Mouse (Mus musculus): ENCODE results near the gene Sh3bgrl2. TPM values are rescaled to one million over a fixed set of nuclear protein-coding genes. Genes with fewer than 3 reads are reported as not detected.
A peak's percentile ranks its signal among the peaks of the same experiment; 100 is the strongest.

The Sh3bgrl2 gene
- polyA plus RNA-seq, 1 experiment from 2014 or later = 7.0 TPM

GRCm38 (mm10) chr9:83599505-83599904 is 51.4 kb downstream of the Sh3bgrl2 start:
- Histone ChIP-seq H3K9ac (no peak overlapping the region), H3K27me3 (replicated peaks) (no peaks in the 10 kb centered on the region), H3K9me3 (no peaks in the 10 kb centered on the region), H3K27ac (no peak overlapping the region), H3K4me3 (no peak overlapping the region), H3K36me3 (no peaks in the 10 kb centered on the region), H3K4me2 (replicated peaks) (no peak overlapping the region), H3K4me1 (0 out of 2 replicates have a peak, but pooled peaks cover 8% of the 10 kb centered on the region)
- WGBS = 86% methylated on average over 6 of the region's 6 CpGs
- no peak for ATAC-seq (ENCODE audit: low FRiP score, low read depth)

GRCm38 (mm10) chr9:83600286-83601048 is 52.3 kb downstream of the Sh3bgrl2 start:
- WGBS = 71% methylated on average over 10 of the region's 10 CpGs
- Histone ChIP-seq H3K4me3 (no peak overlapping the region), H3K27ac (no peak overlapping the region), H3K4me1 (0 out of 2 replicates have a peak, but pooled peaks cover 8% of the 10 kb centered on the region), H3K27me3 (replicated peaks) (no peaks in the 10 kb centered on the region), H3K4me2 (replicated peaks) (no peak overlapping the region), H3K9ac (no peak overlapping the region), H3K9me3 (no peaks in the 10 kb centered on the region), H3K36me3 (no peaks in the 10 kb centered on the region)
- ATAC-seq (ENCODE audit: low FRiP score, low read depth) = no peak

- ATAC-seq (ENCODE audit: low FRiP score, low read depth) = peak; percentile 35
- Histone ChIP-seq H3K9ac (no peak overlapping the region), H3K27ac (no peak overlapping the region), H3K4me2 (replicated peaks) (no peak overlapping the region), H3K27me3 (replicated peaks) (no peaks in the 10 kb centered on the region), H3K4me3 (no peak overlapping the region), H3K9me3 (no peaks in the 10 kb centered on the region), H3K36me3 (no peaks in the 10 kb centered on the region), H3K4me1 (peaks cover 17% of the 10 kb centered on the region)
- 41% methylated on average over 6 of the region's 6 CpGs for WGBS
These were observed 54.1 kb downstream of the Sh3bgrl2 start for GRCm38 (mm10) chr9:83602176-83602770.

- Histone ChIP-seq H3K4me2 (replicated peaks) (no peak overlapping the region), H3K36me3 (no peaks in the 10 kb centered on the region), H3K27me3 (replicated peaks) (no peaks in the 10 kb centered on the region), H3K9me3 (no peaks in the 10 kb centered on the region), H3K4me1 (peaks cover 17% of the 10 kb centered on the region), H3K4me3 (no peak overlapping the region), H3K9ac (no peak overlapping the region), H3K27ac (no peak overlapping the region)
- WGBS = 58% methylated on average over 2 of the region's 2 CpGs
- ATAC-seq (ENCODE audit: low FRiP score, low read depth) = no peak
These were observed 55.0 kb downstream of the Sh3bgrl2 start for GRCm38 (mm10) chr9:83603159-83603558.

GRCm38 (mm10) chr9:83605886-83606640 is 57.9 kb downstream of the Sh3bgrl2 start:
- H3K9ac ChIP-seq = no peak overlapping the region
- WGBS = 23% methylated on average over 8 of the region's 8 CpGs
- no peak overlapping the region for H3K4me3 ChIP-seq
- H3K27ac ChIP-seq = no peak overlapping the region
- no peaks in the 10 kb centered on the region for H3K27me3 ChIP-seq (replicated peaks)
- H3K4me2 ChIP-seq (replicated peaks) = no peak overlapping the region
- no peaks in the 10 kb centered on the region for H3K36me3 ChIP-seq
- ATAC-seq (ENCODE audit: low FRiP score, low read depth) = 0 out of 2 replicates have a peak, but pooled peaks have one; percentile 25
- no peaks in the 10 kb centered on the region for H3K9me3 ChIP-seq
- H3K4me1 ChIP-seq = peaks cover 12% of the 10 kb centered on the region

- Histone ChIP-seq H3K36me3 (no peaks in the 10 kb centered on the region), H3K4me3 (no peak overlapping the region), H3K27me3 (replicated peaks) (no peaks in the 10 kb centered on the region), H3K9ac (no peak overlapping the region), H3K4me1 (peaks cover 10% of the 10 kb centered on the region), H3K4me2 (replicated peaks) (no peak overlapping the region), H3K27ac (no peak overlapping the region), H3K9me3 (no peaks in the 10 kb centered on the region)
- ATAC-seq (ENCODE audit: low FRiP score, low read depth) = no peak
- WGBS = 72% methylated on average over 1 of the region's 1 CpGs
These were observed 60.0 kb downstream of the Sh3bgrl2 start for GRCm38 (mm10) chr9:83608135-83608534.

- Histone ChIP-seq H3K4me2 (replicated peaks) (no peak overlapping the region), H3K9ac (no peak overlapping the region), H3K27ac (no peak overlapping the region), H3K4me1 (peaks cover 10% of the 10 kb centered on the region), H3K4me3 (no peak overlapping the region), H3K27me3 (replicated peaks) (no peaks in the 10 kb centered on the region), H3K36me3 (no peaks in the 10 kb centered on the region), H3K9me3 (no peaks in the 10 kb centered on the region)
- WGBS = 50% methylated on average over 9 of the region's 9 CpGs
- peak; percentile 74 for ATAC-seq (ENCODE audit: low FRiP score, low read depth)
These were observed 61.5 kb downstream of the Sh3bgrl2 start for GRCm38 (mm10) chr9:83609422-83610297.

- no peak for ATAC-seq (ENCODE audit: low FRiP score, low read depth)
These were observed 67.9 kb downstream of the Sh3bgrl2 start for GRCm38 (mm10) chr9:83615912-83616585.

GRCm38 (mm10) chr9:83616586-83617081 is 68.5 kb downstream of the Sh3bgrl2 start:
- Histone ChIP-seq H3K9ac (no peak overlapping the region), H3K4me3 (no peak overlapping the region), H3K9me3 (no peaks in the 10 kb centered on the region), H3K4me2 (replicated peaks) (no peak overlapping the region), H3K27ac (no peak overlapping the region), H3K36me3 (no peaks in the 10 kb centered on the region), H3K4me1 (0 out of 2 replicates have a peak, but pooled peaks cover 3% of the 10 kb centered on the region), H3K27me3 (replicated peaks) (no peaks in the 10 kb centered on the region)
- ATAC-seq (ENCODE audit: low FRiP score, low read depth) = no peak
- 40% methylated on average over 7 of the region's 7 CpGs for WGBS

More at GRCm38 (mm10) chr9:83615912-83616585, 67.9 kb downstream of the Sh3bgrl2 start:
- H3K4me3 ChIP-seq = no peak overlapping the region
- no peaks in the 10 kb centered on the region for H3K27me3 ChIP-seq (replicated peaks)
- H3K9me3 ChIP-seq = no peaks in the 10 kb centered on the region
- 0 out of 2 replicates have a peak, but pooled peaks cover 3% of the 10 kb centered on the region for H3K4me1 ChIP-seq
- H3K27ac ChIP-seq = no peak overlapping the region
- H3K36me3 ChIP-seq = no peaks in the 10 kb centered on the region
- 46% methylated on average over 6 of the region's 6 CpGs for WGBS
- no peak overlapping the region for H3K4me2 ChIP-seq (replicated peaks)
- no peak overlapping the region for H3K9ac ChIP-seq

- 80% methylated on average over 6 of the region's 6 CpGs for WGBS
- H3K27ac ChIP-seq = no peak overlapping the region
- ATAC-seq (ENCODE audit: low FRiP score, low read depth) = no peak
These were observed 75.3 kb downstream of the Sh3bgrl2 start for GRCm38 (mm10) chr9:83623455-83623854.

GRCm38 (mm10) chr9:83624193-83624592 is 76.1 kb downstream of the Sh3bgrl2 start:
- 68% methylated on average over 5 of the region's 5 CpGs for WGBS
- no peak overlapping the region for H3K9ac ChIP-seq
- H3K27ac ChIP-seq = no peak overlapping the region
- no peak overlapping the region for H3K4me3 ChIP-seq
- H3K4me2 ChIP-seq (replicated peaks) = no peak overlapping the region
- H3K27me3 ChIP-seq (replicated peaks) = no peaks in the 10 kb centered on the region
- no peaks in the 10 kb centered on the region for H3K36me3 ChIP-seq
- H3K4me1 ChIP-seq = peaks cover 6% of the 10 kb centered on the region; the same call in 1 of the 2 replicates
- no peak for ATAC-seq (ENCODE audit: low FRiP score, low read depth)
- no peaks in the 10 kb centered on the region for H3K9me3 ChIP-seq

More at GRCm38 (mm10) chr9:83623455-83623854, 75.3 kb downstream of the Sh3bgrl2 start:
- Histone ChIP-seq H3K4me1 (no peaks in the 10 kb centered on the region), H3K36me3 (no peaks in the 10 kb centered on the region), H3K27me3 (replicated peaks) (no peaks in the 10 kb centered on the region), H3K9me3 (no peaks in the 10 kb centered on the region), H3K4me2 (replicated peaks) (no peak overlapping the region), H3K4me3 (no peak overlapping the region), H3K9ac (no peak overlapping the region)

Data from neural tube, embryonic 12.5 days (tissue).